Mouse (Mus musculus): ENCODE data around the gene Fubp1.

- TF ChIP-seq CTCF (IDR thresholded peaks at IDR 0.05; ENCODE audit: extremely low read depth, insufficient read length, insufficient replicate concordance, low read depth, low read length) (no peak), POLR2A (IDR thresholded peaks at IDR 0.05; ENCODE audit: low read depth, low read length) (no peak)
These were observed 40.3 kb downstream of the Fubp1 start for GRCm38 (mm10) chr3:152250487-152250886.
